Mouse (Mus musculus) thymus, adult 2 months (tissue): ENCODE data around the gene Stard5.

Experiments
- CTCF ChIP-seq: fragments of 200-500 bp; IDR thresholded peaks from 2 replicates; pipeline ENCODE4 v1.5.1; 2012; ENCODE audit warnings: mild to moderate bottlenecking, control low read depth, low read length, moderate library complexity, borderline replicate concordance; ENCODE audit not compliant: control insufficient read depth, poor library complexity, insufficient read depth; ENCODE audit errors: extremely low read depth
- POLR2A ChIP-seq: fragments of 200-500 bp; IDR thresholded peaks from 2 replicates; pipeline ENCODE4 v1.6.1; 2012; ENCODE audit warnings: mild to moderate bottlenecking, low read length, control low read depth, moderate library complexity; ENCODE audit not compliant: control insufficient read depth, poor library complexity, insufficient read depth; ENCODE audit errors: extremely low read depth

DNA sequence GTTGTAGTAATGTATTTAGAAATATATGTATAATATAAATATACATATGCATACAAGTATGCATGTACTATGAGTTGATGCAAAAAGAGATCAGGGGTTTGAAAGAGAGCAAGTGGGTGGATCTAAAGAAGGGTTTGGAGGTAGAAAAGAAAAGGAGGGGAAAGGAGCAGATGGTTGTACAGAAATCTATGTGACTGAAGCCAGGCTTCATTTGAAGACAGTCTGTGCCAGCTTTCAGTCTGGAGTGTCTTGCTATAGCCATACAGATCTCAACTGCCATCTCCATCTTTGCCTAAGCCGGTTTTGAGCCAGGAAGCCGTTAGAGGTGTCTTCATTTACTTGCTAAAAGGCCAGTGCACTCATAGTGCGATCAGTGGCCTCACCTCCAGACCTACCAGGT lies 16.5 kb upstream of the Stard5 start:
- TF ChIP-seq CTCF (no peak), POLR2A (no peak)
